Mouse (Mus musculus): Measurements from ENCODE around the gene Gm12666. TPM values are rescaled to one million over a fixed set of nuclear protein-coding genes. Genes with fewer than 3 reads are reported as not detected.
"Not testable (repeated sequence)": the region's sequence is repeated elsewhere in the genome, so short reads cannot be mapped to it uniquely, and the experiment has no call there.

Gm12666 gene
- polyA plus RNA-seq (2015; fragmentation: Nextera tagmentation; extraction: Ambion mirVana), result not detected in 2 replicates

DNA sequence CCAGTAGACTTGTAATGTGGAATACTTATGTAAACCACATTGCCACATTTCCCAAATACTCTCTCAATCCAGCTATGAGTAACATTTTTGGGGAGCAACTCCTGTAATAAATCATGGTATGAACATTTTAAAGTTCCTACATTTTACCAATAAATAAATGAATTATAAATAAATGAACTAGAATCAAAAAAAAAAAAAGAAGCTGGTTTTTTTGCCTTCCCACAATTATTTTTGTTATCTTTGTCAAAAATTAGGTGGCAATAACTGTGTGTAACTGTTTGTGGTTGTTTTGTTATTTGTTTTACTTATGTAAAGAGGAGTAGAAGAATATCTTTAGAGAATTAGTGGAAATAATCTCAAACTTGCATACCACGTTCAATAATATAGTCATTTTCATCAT lies at the start of gene Gm12666:
TSS of gene Gm12666 (minus strand) at position 101 of the 400 bp plus-strand sequence.
- not testable (repeated sequence) for H3K9ac ChIP-seq; H3K9me3 ChIP-seq; ATAC-seq (ENCODE audit: low FRiP score, low read depth); H3K27ac ChIP-seq; H3K36me3 ChIP-seq; H3K27me3 ChIP-seq; H3K4me1 ChIP-seq; H3K4me2 ChIP-seq (replicated peaks); H3K4me3 ChIP-seq
- 84% methylated on average over 1 of the region's 1 CpGs for WGBS

DNA sequence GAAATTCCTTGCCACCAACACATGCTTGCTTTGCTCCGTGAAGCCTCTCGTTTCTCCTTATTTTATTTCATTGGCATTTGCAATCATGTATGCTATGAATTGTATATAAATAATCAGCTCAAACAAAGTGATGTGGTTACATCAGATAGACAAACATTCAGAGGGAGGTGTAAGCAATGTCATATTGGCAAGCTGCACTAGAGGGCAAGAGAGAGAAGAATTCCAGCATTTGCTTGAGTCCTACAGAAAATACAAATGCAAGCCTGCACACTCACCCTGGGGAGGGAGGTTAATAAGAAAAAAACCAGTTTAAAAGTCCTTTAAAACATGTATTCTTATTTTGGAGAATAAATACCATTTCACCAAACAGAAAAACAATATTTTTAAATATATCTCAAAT lies 34.8 kb upstream of the Gm12666 start:
- ATAC-seq (ENCODE audit: low FRiP score, low read depth), result no peak
- no peak overlapping the region for H3K4me2 ChIP-seq (replicated peaks)
- H3K4me1 ChIP-seq, result no peaks in the 10 kb centered on the region
- H3K9me3 ChIP-seq, result no peaks in the 10 kb centered on the region
- WGBS, result 97% methylated on average over 2 of the region's 2 CpGs
- H3K27me3 ChIP-seq, result no peaks in the 10 kb centered on the region
- no peak overlapping the region for H3K4me3 ChIP-seq
- H3K36me3 ChIP-seq, result no peaks in the 10 kb centered on the region
- H3K9ac ChIP-seq, result no peak overlapping the region
- no peak overlapping the region for H3K27ac ChIP-seq

GRCm38 (mm10) chr4:92216286-92216685 lies 24.7 kb upstream of the Gm12666 start:
- no peak overlapping the region for H3K4me3 ChIP-seq
- no peak overlapping the region for H3K27ac ChIP-seq
- H3K27me3 ChIP-seq, result no peaks in the 10 kb centered on the region
- no peaks in the 10 kb centered on the region for H3K4me1 ChIP-seq
- H3K9me3 ChIP-seq, result no peaks in the 10 kb centered on the region
- H3K4me2 ChIP-seq (replicated peaks), result no peak overlapping the region
- H3K9ac ChIP-seq, result no peak overlapping the region
- no peak for ATAC-seq (ENCODE audit: low FRiP score, low read depth)
- H3K36me3 ChIP-seq, result no peaks in the 10 kb centered on the region
- WGBS, result 73% methylated on average over 1 of the region's 1 CpGs

GRCm38 (mm10) chr4:92152646-92153045 lies 38.9 kb downstream of the Gm12666 start:
- Histone ChIP-seq H3K36me3 (no peaks in the 10 kb centered on the region), H3K27ac (no peak overlapping the region), H3K4me3 (no peak overlapping the region), H3K27me3 (no peaks in the 10 kb centered on the region), H3K4me2 (replicated peaks) (no peak overlapping the region), H3K9me3 (no peaks in the 10 kb centered on the region), H3K9ac (no peak overlapping the region), H3K4me1 (no peaks in the 10 kb centered on the region)
- ATAC-seq (ENCODE audit: low FRiP score, low read depth), result no peak
- WGBS, result 77% methylated on average over 1 of the region's 1 CpGs

DNA sequence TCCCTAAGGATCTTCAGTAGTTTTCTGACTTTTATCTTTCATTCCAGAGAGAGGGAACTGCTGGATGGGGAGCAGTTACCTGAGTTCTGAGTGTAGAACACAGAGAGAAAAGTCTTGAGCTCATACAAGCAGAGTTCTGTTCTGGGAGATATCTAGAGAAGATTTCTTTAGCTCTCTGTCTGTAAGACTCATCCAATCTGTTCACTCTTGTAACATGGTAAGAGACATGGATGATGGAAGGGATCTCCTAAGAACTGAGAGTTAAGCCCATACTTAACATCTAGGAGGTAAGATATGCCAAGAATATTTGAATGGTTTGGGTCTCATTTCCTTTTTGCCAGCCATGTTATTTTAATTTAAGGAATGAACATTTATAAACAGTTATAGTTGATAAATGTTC lies 44.4 kb downstream of the Gm12666 start, which contains the start of gene Izumo3:
TSS of gene Izumo3 (minus strand) at position 101 of the 400 bp plus-strand sequence.
- H3K4me1 ChIP-seq, result no peaks in the 10 kb centered on the region
- no peaks in the 10 kb centered on the region for H3K27me3 ChIP-seq
- ATAC-seq (ENCODE audit: low FRiP score, low read depth), result no peak
- no peak within 1 kb of the TSS for H3K9ac ChIP-seq
- H3K4me2 ChIP-seq (replicated peaks), result no peak within 1 kb of the TSS
- no peaks in the 10 kb centered on the region for H3K9me3 ChIP-seq
- no peaks in the 10 kb centered on the region for H3K36me3 ChIP-seq
- no peak within 1 kb of the TSS for H3K27ac ChIP-seq
- no peak within 1 kb of the TSS for H3K4me3 ChIP-seq

Other genes starting within 250 kb of the Gm12666 start
- not detected in 2 replicates for gene Izumo3, start 44.5 kb downstream of the Gm12666 start, polyA plus RNA-seq (2015; fragmentation: Nextera tagmentation; extraction: Ambion mirVana)

All from limb, embryonic 13.5 days (tissue).